Mouse (Mus musculus) ES-E14 (cell line): ENCODE data around the gene Pknox1.

Source experiments
- HCFC1 ChIP-seq: IDR thresholded peaks from 2 replicates; pipeline ENCODE4 v1.6.1; 2012; ENCODE audit warnings: low read length, inconsistent platforms, borderline replicate concordance; ENCODE audit not compliant: insufficient read depth
- ZC3H11A ChIP-seq: IDR thresholded peaks from 2 replicates; pipeline ENCODE4 v1.6.1; 2012; ENCODE audit warnings: low read depth, mild to moderate bottlenecking, inconsistent platforms, low read length, borderline replicate concordance
- ZNF384 ChIP-seq: IDR thresholded peaks from 2 replicates; pipeline ENCODE4 v1.6.1; 2012; ENCODE audit warnings: low read depth, low read length, inconsistent platforms

- TF ChIP-seq HCFC1 = no peak
- TF ChIP-seq ZC3H11A = no peak
- no peak for TF ChIP-seq ZNF384
Observed at GRCm38 (mm10) chr17:31609895-31610294, 45.4 kb downstream of the Pknox1 start.
